Mouse (Mus musculus) liver, embryonic 14.5 days (tissue): ENCODE measurements around the gene Tgfbr3l. TPM values are rescaled to one million over a fixed set of nuclear protein-coding genes. Genes with fewer than 3 reads are reported as not detected.
A peak's percentile ranks its signal among the peaks of the same experiment; 100 is the strongest.

Experiments
- ATAC-seq: fragments of 200-750 bp; cut with Nextera tagmentation; 2 replicates; pipeline ENCODE4 v1.8.0; 2017; ENCODE audit warnings: moderate number of reproducible peaks, mild to moderate bottlenecking, moderate library complexity; ENCODE audit not compliant: insufficient read depth
- DNase-seq, 3 experiments: peaks; one replicate each; pipeline ENCODE4 v3.0.0-alpha.2; 2012 to 2013; ENCODE audit warnings: low read depth in 3 of 3, low spot score in 3 of 3
- H3K27ac ChIP-seq: fragments of 300-500 bp; sonication (generic); 2 replicates; pipeline ENCODE4 v1.5.1; 2014; ENCODE audit warnings: moderate library complexity, mild to moderate bottlenecking, control low read depth, inconsistent platforms
- H3K27me3 ChIP-seq: fragments of 300-500 bp; sonication (generic); 2 replicates; pipeline ENCODE4 v1.6.1; 2014; ENCODE audit warnings: mild to moderate bottlenecking, low read length, moderate library complexity; ENCODE audit not compliant: control insufficient read depth, insufficient read depth
- H3K36me3 ChIP-seq: fragments of 300-500 bp; sonication (generic); replicated peaks from 2 replicates; pipeline ENCODE4 v1.6.1; 2014; ENCODE audit warnings: low read depth; ENCODE audit not compliant: control insufficient read depth, insufficient read depth
- H3K4me1 ChIP-seq, 2 experiments: fragments of 200-500 bp in 1 of 2; fragments of 300-500 bp in 1 of 2; sonication (generic) in 1 of 2; replicated peaks; 2 replicates each; pipeline ENCODE4 v1.6.1; 2012 to 2014; ENCODE audit warnings: antibody characterized with exemption in 1 of 2, inconsistent platforms in 1 of 2, low read length in 1 of 2; ENCODE audit not compliant: control insufficient read depth in 2 of 2, insufficient read depth in 2 of 2
- H3K4me2 ChIP-seq: fragments of 300-500 bp; sonication (generic); 2 replicates; pipeline ENCODE4 v1.6.1; 2014; ENCODE audit warnings: low read depth, mild to moderate bottlenecking, control low read depth, moderate library complexity
- H3K4me3 ChIP-seq, 2 experiments: fragments of 200-500 bp in 1 of 2; fragments of 300-500 bp in 1 of 2; sonication (generic) in 1 of 2; 2 replicates each; pipeline ENCODE4 v1.5.1; 2012 to 2014; ENCODE audit warnings: low read depth in 2 of 2, low read length in 2 of 2, mild to moderate bottlenecking in 2 of 2, control low read depth in 1 of 2, inconsistent platforms in 1 of 2, moderate library complexity in 1 of 2; ENCODE audit not compliant: insufficient read depth in 1 of 2
- H3K9ac ChIP-seq: fragments of 300-500 bp; sonication (generic); replicated peaks from 2 replicates; pipeline ENCODE4 v1.6.1; 2014; ENCODE audit warnings: mild to moderate bottlenecking, control low read depth, moderate library complexity
- H3K9me3 ChIP-seq: fragments of 300-500 bp; sonication (generic); 2 replicates; pipeline ENCODE4 v1.6.1; 2016; ENCODE audit warnings: low read length, mixed read lengths; ENCODE audit not compliant: control insufficient read depth
- CTCF ChIP-seq: IDR thresholded peaks from 2 replicates; pipeline ENCODE4 v1.5.1; 2016; ENCODE audit warnings: antibody characterized with exemption, low read depth, control low read depth
- EP300 ChIP-seq: IDR thresholded peaks from 2 replicates; pipeline ENCODE4 v1.6.1; 2016; ENCODE audit warnings: antibody characterized with exemption, low read depth
- WGBS: fragments of 180-500 bp; shearing (Covaris S2); extraction: QIAGEN DNeasy Blood & Tissue Kit; methylation state at CpG from one replicate; pipeline ENCODE4 v1.1.7; 2014; ENCODE audit not compliant: insufficient replicate concordance; 5-methylcytosine and 5-hydroxymethylcytosine counted together
- polyA plus RNA-seq, 2 experiments: library from polyadenylated mRNA; depleted of rRNA in 1 of 2; stranded (reverse) in 1 of 2; unstranded in 1 of 2; fragments of >200 nt; fragmentation: Nextera tagmentation in 1 of 2; extraction: Ambion mirVana in 1 of 2; gene quantifications; 2 replicates each; pipeline versions ENCODE4 v1.2.1 to v1.2.3; 2012 to 2014

Tgfbr3l gene
- polyA plus RNA-seq, 2 experiments: 0.30 to 5.2 TPM

- Histone ChIP-seq H3K36me3 (peaks cover 12% of the 10 kb centered on the region), H3K9ac (peak within 1 kb of the TSS; percentile 83), H3K4me3 (peak within 1 kb of the TSS; percentile 74 to 94), H3K27ac (peak within 1 kb of the TSS; percentile 15), H3K4me1 (peaks cover 9 to 15% of the 10 kb centered on the region in 2 experiments), H3K9me3 (no peaks in the 10 kb centered on the region), H3K27me3 (no peaks in the 10 kb centered on the region), H3K4me2 (peak within 1 kb of the TSS; percentile 86)
- DNase-seq: peak; percentile 91 to 93 (median 92)
- TF ChIP-seq CTCF: no peak
- ATAC-seq: peak; percentile 96
- under 1% methylated on average over 39 of the region's 39 CpGs for WGBS
These were observed 27.5 kb downstream of the Tgfbr3l start, which contains the start of gene Timm44 for GRCm38 (mm10) chr8:4275275-4276110. Timm44 (minus strand) TSS chr8:4275913.

- Histone ChIP-seq H3K9ac (peak overlapping the region; percentile 66), H3K4me3 (peak overlapping the region; percentile 74 to 94), H3K4me1 (peaks cover 9 to 15% of the 10 kb centered on the region in 2 experiments), H3K36me3 (peaks cover 9% of the 10 kb centered on the region), H3K9me3 (no peaks in the 10 kb centered on the region), H3K27me3 (no peaks in the 10 kb centered on the region), H3K4me2 (peak overlapping the region; percentile 86), H3K27ac (peak overlapping the region; percentile 15)
- TF ChIP-seq EP300: no peak
- no peak for TF ChIP-seq CTCF
- ATAC-seq: peak; percentile 47
- 25% methylated on average over 9 of the region's 9 CpGs for WGBS
- DNase-seq: no peak
These were observed 28.1 kb downstream of the Tgfbr3l start for GRCm38 (mm10) chr8:4276111-4276465.

GRCm38 (mm10) chr8:4292738-4293137 is 44.7 kb downstream of the Tgfbr3l start:
- H3K27me3 ChIP-seq: no peaks in the 10 kb centered on the region
- H3K9ac ChIP-seq: no peak overlapping the region
- 85% methylated on average over 5 of the region's 5 CpGs for WGBS
- H3K4me1 ChIP-seq: no peaks in the 10 kb centered on the region
- no peak; the same call in 1 of the 2 replicates for TF ChIP-seq CTCF
- TF ChIP-seq EP300: no peak
- H3K4me3 ChIP-seq: no peak overlapping the region
- H3K27ac ChIP-seq: no peak overlapping the region
- ATAC-seq (no peak), DNase-seq (no peak)
- no peaks in the 10 kb centered on the region for H3K9me3 ChIP-seq
- no peak overlapping the region for H3K4me2 ChIP-seq
- H3K36me3 ChIP-seq: peaks cover 70% of the 10 kb centered on the region

- WGBS: 56% methylated on average over 4 of the region's 4 CpGs
- Histone ChIP-seq H3K4me2 (no peak overlapping the region), H3K4me1 (no peaks in the 10 kb centered on the region), H3K36me3 (peaks cover 70% of the 10 kb centered on the region), H3K27me3 (no peaks in the 10 kb centered on the region), H3K9ac (no peak overlapping the region), H3K9me3 (no peaks in the 10 kb centered on the region), H3K4me3 (no peak overlapping the region), H3K27ac (no peak overlapping the region)
- DNase-seq: no peak
- TF ChIP-seq CTCF (no peak), EP300 (no peak)
- no peak for ATAC-seq
These were observed 49.8 kb downstream of the Tgfbr3l start for GRCm38 (mm10) chr8:4297822-4298221.

Other genes with a start within 250 kb of the Tgfbr3l start
- 0.27 and 0.48 TPM in 2 replicates for gene Cd209f, start 142.4 kb upstream of the Tgfbr3l start, polyA plus RNA-seq (2012; rRNA removed)
- gene Cd209f, start 142.4 kb upstream of the Tgfbr3l start, polyA plus RNA-seq (2014; fragmentation: Nextera tagmentation; extraction: Ambion mirVana): 0.76 and 0.97 TPM in 2 replicates
- 0.03 TPM in 1 of 2 replicates, not detected in the other for gene Cd209g, start 114.1 kb upstream of the Tgfbr3l start, polyA plus RNA-seq (2012; rRNA removed)
- 0.14 TPM in 1 of 2 replicates, not detected in the other for gene Cd209g, start 114.1 kb upstream of the Tgfbr3l start, polyA plus RNA-seq (2014; fragmentation: Nextera tagmentation; extraction: Ambion mirVana)
- 3.3 TPM in 2 replicates for gene Evi5l, start 81.6 kb upstream of the Tgfbr3l start, polyA plus RNA-seq (2012; rRNA removed)
- 3.4 and 4.9 TPM in 2 replicates for gene Evi5l, start 81.6 kb upstream of the Tgfbr3l start, polyA plus RNA-seq (2014; fragmentation: Nextera tagmentation; extraction: Ambion mirVana)
- 0.22 and 0.39 TPM in 2 replicates for gene Prr36, start 30.8 kb upstream of the Tgfbr3l start, polyA plus RNA-seq (2012; rRNA removed)
- gene Prr36, start 30.8 kb upstream of the Tgfbr3l start, polyA plus RNA-seq (2014; fragmentation: Nextera tagmentation; extraction: Ambion mirVana): 0.17 and 0.33 TPM in 2 replicates
- gene Lrrc8e, start 21.4 kb upstream of the Tgfbr3l start, polyA plus RNA-seq (2012; rRNA removed): 0.03 and 0.04 TPM in 2 replicates
- gene Lrrc8e, start 21.4 kb upstream of the Tgfbr3l start, polyA plus RNA-seq (2014; fragmentation: Nextera tagmentation; extraction: Ambion mirVana): 0.13 and 0.18 TPM in 2 replicates
- 11.7 and 13.2 TPM in 2 replicates for gene Map2k7, start 9.5 kb upstream of the Tgfbr3l start, polyA plus RNA-seq (2012; rRNA removed)
- 6.6 and 7.8 TPM in 2 replicates for gene Map2k7, start 9.5 kb upstream of the Tgfbr3l start, polyA plus RNA-seq (2014; fragmentation: Nextera tagmentation; extraction: Ambion mirVana)
- 0.47 and 0.66 TPM in 2 replicates for gene Gm49320, start 9.3 kb upstream of the Tgfbr3l start, polyA plus RNA-seq (2012; rRNA removed)
- gene Gm49320, start 9.3 kb upstream of the Tgfbr3l start, polyA plus RNA-seq (2014; fragmentation: Nextera tagmentation; extraction: Ambion mirVana): 0.05 and 0.14 TPM in 2 replicates
- 11.5 and 13.0 TPM in 2 replicates for gene Snapc2, start 4.9 kb downstream of the Tgfbr3l start, polyA plus RNA-seq (2012; rRNA removed)
- 14.1 and 15.5 TPM in 2 replicates for gene Snapc2, start 4.9 kb downstream of the Tgfbr3l start, polyA plus RNA-seq (2014; fragmentation: Nextera tagmentation; extraction: Ambion mirVana)
- gene Ctxn1, start 11.1 kb downstream of the Tgfbr3l start, polyA plus RNA-seq (2012; rRNA removed): 3.0 and 4.6 TPM in 2 replicates
- gene Ctxn1, start 11.1 kb downstream of the Tgfbr3l start, polyA plus RNA-seq (2014; fragmentation: Nextera tagmentation; extraction: Ambion mirVana): 1.1 and 1.2 TPM in 2 replicates
- gene Timm44, start 27.7 kb downstream of the Tgfbr3l start, polyA plus RNA-seq (2012; rRNA removed): 28.3 and 41.3 TPM in 2 replicates
- gene Timm44, start 27.7 kb downstream of the Tgfbr3l start, polyA plus RNA-seq (2014; fragmentation: Nextera tagmentation; extraction: Ambion mirVana): 38.5 and 42.4 TPM in 2 replicates
- gene Ccl25, start 77.0 kb downstream of the Tgfbr3l start, polyA plus RNA-seq (2012; rRNA removed): 4.2 TPM in 2 replicates
- 4.0 and 5.2 TPM in 2 replicates for gene Ccl25, start 77.0 kb downstream of the Tgfbr3l start, polyA plus RNA-seq (2014; fragmentation: Nextera tagmentation; extraction: Ambion mirVana)
- 23.9 and 32.5 TPM in 2 replicates for gene Elavl1, start 77.2 kb downstream of the Tgfbr3l start, polyA plus RNA-seq (2012; rRNA removed)
- gene Elavl1, start 77.2 kb downstream of the Tgfbr3l start, polyA plus RNA-seq (2014; fragmentation: Nextera tagmentation; extraction: Ambion mirVana): 94.5 and 118 TPM in 2 replicates
- gene Cers4, start 244.8 kb downstream of the Tgfbr3l start, polyA plus RNA-seq (2012; rRNA removed): 1.0 and 1.4 TPM in 2 replicates
- gene Cers4, start 244.8 kb downstream of the Tgfbr3l start, polyA plus RNA-seq (2014; fragmentation: Nextera tagmentation; extraction: Ambion mirVana): 1.2 and 1.7 TPM in 2 replicates